Mouse (Mus musculus) forebrain, embryonic 13.5 days (tissue): Measurements from ENCODE around the gene Ms4a15. TPM values are rescaled to one million over a fixed set of nuclear protein-coding genes. Genes with fewer than 3 reads are reported as not detected.

ENCODE experiments used
- ATAC-seq: fragments of 200-750 bp; cut with Nextera tagmentation; 2 replicates; pipeline ENCODE4 v1.8.0; 2017
- H3K27ac ChIP-seq: fragments of 300-500 bp; sonication (generic); 2 replicates; pipeline ENCODE4 v1.5.1; 2015; ENCODE audit warnings: inconsistent platforms, mild to moderate bottlenecking, moderate library complexity
- H3K27me3 ChIP-seq: fragments of 300-500 bp; sonication (generic); 2 replicates; pipeline ENCODE4 v1.6.1; 2015; ENCODE audit warnings: mild to moderate bottlenecking, inconsistent platforms
- H3K36me3 ChIP-seq: fragments of 300-500 bp; sonication (generic); 2 replicates; pipeline ENCODE4 v1.6.1; 2015; ENCODE audit warnings: mild to moderate bottlenecking, inconsistent platforms; ENCODE audit not compliant: poor library complexity, severe bottlenecking
- H3K4me1 ChIP-seq: fragments of 300-500 bp; sonication (generic); 2 replicates; pipeline ENCODE4 v1.6.1; 2015; ENCODE audit warnings: inconsistent platforms
- H3K4me2 ChIP-seq: fragments of 300-500 bp; sonication (generic); 2 replicates; pipeline ENCODE4 v1.6.1; 2015; ENCODE audit warnings: inconsistent platforms, mild to moderate bottlenecking, moderate library complexity
- H3K4me3 ChIP-seq: fragments of 300-500 bp; sonication (generic); 2 replicates; pipeline ENCODE4 v1.5.1; 2015; ENCODE audit warnings: mild to moderate bottlenecking, inconsistent platforms
- H3K9ac ChIP-seq: fragments of 300-500 bp; sonication (generic); 2 replicates; pipeline ENCODE4 v1.6.1; 2015; ENCODE audit warnings: mild to moderate bottlenecking, inconsistent platforms
- H3K9me3 ChIP-seq: fragments of 300-500 bp; sonication (generic); replicated peaks from 2 replicates; pipeline ENCODE4 v1.6.1; 2016; ENCODE audit warnings: inconsistent platforms
- WGBS: fragments of 180-500 bp; shearing (Covaris S2); methylation state at CpG from one replicate; pipeline ENCODE4 v1.1.7; 2015; 5-methylcytosine and 5-hydroxymethylcytosine counted together
- polyA plus RNA-seq: library from polyadenylated mRNA; unstranded; fragments of >200 nt; fragmentation: Nextera tagmentation; extraction: Ambion mirVana; gene quantifications from 2 replicates; pipeline ENCODE4 v1.2.1, GENCODE M21; 2015

Ms4a15 gene
- polyA plus RNA-seq, 1 experiment from 2014 or later = not detected

GRCm38 (mm10) chr19:10937110-10937563 lies 55.9 kb downstream of the Ms4a15 start, which contains the start of gene Ptgdr2:
Gene Ptgdr2, plus strand, starts transcription at chr19:10937160.
- H3K9ac ChIP-seq = 0 out of 2 replicates have a peak within 1 kb of the TSS, but pooled peaks have one; percentile 23
- no peak within 1 kb of the TSS for H3K27ac ChIP-seq
- 74% methylated on average over 5 of the region's 5 CpGs for WGBS
- peaks cover 6% of the 10 kb centered on the region; the same call in 1 of the 2 replicates for H3K36me3 ChIP-seq
- ATAC-seq = no peak
- no peak within 1 kb of the TSS for H3K4me2 ChIP-seq
- peaks cover 14% of the 10 kb centered on the region for H3K4me1 ChIP-seq
- H3K27me3 ChIP-seq = no peaks in the 10 kb centered on the region; the same call in 1 of the 2 replicates
- no peaks in the 10 kb centered on the region for H3K9me3 ChIP-seq
- no peak within 1 kb of the TSS for H3K4me3 ChIP-seq

DNA sequence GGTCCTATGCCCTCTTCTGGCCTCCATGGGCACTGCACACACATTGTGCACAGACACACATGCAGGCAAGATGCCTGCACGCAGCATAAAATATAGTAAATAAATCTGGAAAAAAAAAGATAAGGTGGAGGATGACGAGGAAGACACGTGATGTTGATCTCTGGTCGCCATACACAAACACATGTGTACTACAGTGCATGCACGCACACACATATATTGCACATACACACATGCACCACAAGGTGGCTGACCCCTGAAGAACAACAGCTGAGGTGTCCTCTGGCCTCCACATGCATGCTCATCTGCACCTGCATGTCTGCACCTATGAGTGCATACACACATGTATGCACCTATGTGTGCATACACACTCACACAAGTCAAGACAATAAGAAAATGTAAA lies 57.0 kb downstream of the Ms4a15 start:
- H3K4me3 ChIP-seq = no peak overlapping the region
- H3K36me3 ChIP-seq = no peaks in the 10 kb centered on the region
- H3K27ac ChIP-seq = no peak overlapping the region
- no peaks in the 10 kb centered on the region; the same call in 1 of the 2 replicates for H3K27me3 ChIP-seq
- WGBS = 91% methylated on average over 5 of the region's 5 CpGs
- no peak overlapping the region for H3K4me2 ChIP-seq
- ATAC-seq = no peak
- no peak overlapping the region for H3K9ac ChIP-seq
- no peaks in the 10 kb centered on the region for H3K9me3 ChIP-seq
- H3K4me1 ChIP-seq = peaks cover 6% of the 10 kb centered on the region

- Histone ChIP-seq H3K9ac (no peak overlapping the region), H3K4me1 (no peaks in the 10 kb centered on the region)
Observed at GRCm38 (mm10) chr19:10935029-10935428, 58.0 kb downstream of the Ms4a15 start.

GRCm38 (mm10) chr19:10930641-10931040 lies 62.4 kb downstream of the Ms4a15 start:
- Histone ChIP-seq H3K9ac (no peak overlapping the region), H3K27me3 (no peaks in the 10 kb centered on the region), H3K27ac (no peak overlapping the region), H3K4me1 (0 out of 2 replicates have a peak, but pooled peaks cover 4% of the 10 kb centered on the region), H3K9me3 (no peaks in the 10 kb centered on the region), H3K4me2 (no peak overlapping the region), H3K4me3 (no peak overlapping the region), H3K36me3 (no peaks in the 10 kb centered on the region)
- ATAC-seq = no peak
- 82% methylated on average over 2 of the region's 2 CpGs for WGBS

More at GRCm38 (mm10) chr19:10935029-10935428, 58.0 kb downstream of the Ms4a15 start:
- H3K9me3 ChIP-seq = no peaks in the 10 kb centered on the region
- H3K27me3 ChIP-seq = no peaks in the 10 kb centered on the region; the same call in 1 of the 2 replicates
- H3K36me3 ChIP-seq = no peaks in the 10 kb centered on the region
- no peak overlapping the region for H3K4me2 ChIP-seq
- H3K4me3 ChIP-seq = no peak overlapping the region
- ATAC-seq = no peak
- 21% methylated on average over 5 of the region's 5 CpGs for WGBS
- H3K27ac ChIP-seq = no peak overlapping the region

Other genes with a start within 250 kb of the Ms4a15 start
- gene Cd6, start 163.2 kb downstream of the Ms4a15 start, polyA plus RNA-seq = not detected in 2 replicates
- gene Slc15a3, start 153.5 kb downstream of the Ms4a15 start, polyA plus RNA-seq = 0.15 and 0.30 TPM in 2 replicates
- 131 and 135 TPM in 2 replicates for gene Tmem132a, start 123.3 kb downstream of the Ms4a15 start, polyA plus RNA-seq
- 33.6 and 35.6 TPM in 2 replicates for gene Tmem109, start 111.2 kb downstream of the Ms4a15 start, polyA plus RNA-seq
- gene Prpf19, start 98.0 kb downstream of the Ms4a15 start, polyA plus RNA-seq = 45.3 and 50.8 TPM in 2 replicates
- not detected in 2 replicates for gene Zp1, start 72.6 kb downstream of the Ms4a15 start, polyA plus RNA-seq
- gene Ptgdr2, start 56.1 kb downstream of the Ms4a15 start, polyA plus RNA-seq = 0.06 and 0.17 TPM in 2 replicates
- gene Ccdc86, start 44.0 kb downstream of the Ms4a15 start, polyA plus RNA-seq = 21.2 and 22.9 TPM in 2 replicates
- gene Ms4a10, start 18.6 kb downstream of the Ms4a15 start, polyA plus RNA-seq = not detected in 2 replicates
- gene Ms4a18, start 24.8 kb upstream of the Ms4a15 start, polyA plus RNA-seq = not detected in 2 replicates
- gene Ms4a8a, start 87.9 kb upstream of the Ms4a15 start, polyA plus RNA-seq = not detected in 2 replicates
- gene 1700017D01Rik, start 137.6 kb upstream of the Ms4a15 start, polyA plus RNA-seq = not detected in 2 replicates
- gene 1700025F22Rik, start 172.1 kb upstream of the Ms4a15 start, polyA plus RNA-seq = not detected in 2 replicates
- not detected in 2 replicates for gene Ms4a13, start 203.5 kb upstream of the Ms4a15 start, polyA plus RNA-seq
- not detected in 2 replicates for gene Ms4a12, start 239.2 kb upstream of the Ms4a15 start, polyA plus RNA-seq